Mouse (Mus musculus) megakaryocyte, adult 5-6 weeks (primary cell): ENCODE results near the gene Rhoh. TPM values are rescaled to one million over a fixed set of nuclear protein-coding genes. Genes with fewer than 3 reads are reported as not detected.

ENCODE experiments used
- ATAC-seq: 2 replicates; pipeline ENCODE4 v1.8.0; 2016; ENCODE audit warnings: mild to moderate bottlenecking, inconsistent platforms; ENCODE audit not compliant: poor library complexity, severe bottlenecking
- total RNA-seq, 2 experiments: library from RNA; stranded (forward) in 1 of 2; stranded (reverse) in 1 of 2; fragments of 153-499, 151-499 nt in 1 of 2; fragments of 221-1000, 200-1000 nt in 1 of 2; gene quantifications; 2 replicates each; pipeline versions ENCODE4 v1.2.3 to v1.2.4; 2015 to 2017

Rhoh gene
- total RNA-seq, 2 experiments from 2014 or later, result 6.4 to 10.5 TPM

DNA sequence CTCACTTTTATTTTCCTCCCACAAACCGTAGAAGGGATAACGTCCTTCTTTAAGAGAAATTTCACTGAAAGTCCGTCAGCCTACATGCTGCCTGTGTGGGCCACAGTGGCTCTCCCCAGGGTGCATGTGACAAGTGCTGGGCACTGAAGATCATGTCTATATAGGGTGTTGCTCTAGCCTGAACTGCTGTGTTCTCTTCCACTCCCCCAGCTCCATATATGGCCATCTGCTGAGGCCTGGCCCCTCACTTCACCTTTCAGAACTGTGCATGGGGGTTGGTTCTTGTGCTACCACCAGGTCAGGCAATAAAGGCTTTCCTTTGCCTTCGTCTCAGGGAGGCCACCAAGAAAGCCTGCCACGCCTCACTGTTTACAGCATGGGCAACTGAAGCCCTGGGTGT is 28.0 kb downstream of the Rhoh start:
- ATAC-seq, result peak; percentile 49

DNA sequence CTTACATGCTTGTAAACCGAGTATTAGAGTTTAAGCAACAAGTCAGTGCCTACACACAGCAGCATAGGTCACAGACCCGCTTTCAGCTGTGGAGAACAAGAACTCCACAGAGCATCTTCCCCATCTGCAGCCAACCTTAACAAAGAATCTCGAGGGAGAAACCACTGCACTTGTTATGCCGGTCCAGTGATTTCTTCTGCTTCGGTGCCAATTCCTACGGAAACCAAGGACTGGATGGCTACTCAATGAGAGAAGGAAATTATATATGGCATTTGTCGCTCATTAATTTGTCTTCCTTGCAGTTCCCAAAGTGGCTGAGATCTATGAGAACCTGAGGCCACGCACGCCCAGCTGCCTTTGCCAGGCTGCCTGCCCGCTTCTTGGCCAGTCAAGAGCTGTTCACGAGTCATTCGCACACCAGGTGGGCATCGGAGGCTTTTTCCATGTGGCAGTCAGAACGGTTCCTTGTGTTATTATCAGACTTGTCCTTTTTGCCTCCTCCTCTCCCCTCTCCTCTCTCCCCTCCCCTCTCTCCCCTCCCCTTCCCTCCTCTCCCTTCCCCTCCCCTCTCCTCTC is 30.3 kb downstream of the Rhoh start:
- ATAC-seq, result no peak

- ATAC-seq, result no peak
Observed at GRCm38 (mm10) chr5:65895121-65895692, 34.2 kb downstream of the Rhoh start.

- no peak for ATAC-seq
Observed at GRCm38 (mm10) chr5:65895764-65896163, 34.8 kb downstream of the Rhoh start.

DNA sequence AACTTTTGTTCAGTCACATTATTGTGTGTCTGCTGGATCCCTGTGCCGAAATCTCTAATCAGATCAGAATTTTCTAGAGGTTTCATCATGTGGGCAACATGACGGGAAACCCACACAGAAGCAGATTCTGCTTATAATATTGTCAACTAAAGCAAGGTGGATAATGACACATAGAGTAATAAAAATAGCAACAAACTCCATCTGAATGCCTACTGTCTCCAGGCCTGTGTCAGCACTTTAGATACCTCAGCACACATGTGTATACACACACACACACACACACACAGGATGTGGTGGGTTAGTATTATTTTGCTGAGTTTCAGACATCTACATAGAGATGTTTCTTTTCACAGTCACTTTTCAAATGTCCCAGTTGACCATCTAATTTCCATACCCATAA is 36.7 kb downstream of the Rhoh start:
- ATAC-seq, result no peak

DNA sequence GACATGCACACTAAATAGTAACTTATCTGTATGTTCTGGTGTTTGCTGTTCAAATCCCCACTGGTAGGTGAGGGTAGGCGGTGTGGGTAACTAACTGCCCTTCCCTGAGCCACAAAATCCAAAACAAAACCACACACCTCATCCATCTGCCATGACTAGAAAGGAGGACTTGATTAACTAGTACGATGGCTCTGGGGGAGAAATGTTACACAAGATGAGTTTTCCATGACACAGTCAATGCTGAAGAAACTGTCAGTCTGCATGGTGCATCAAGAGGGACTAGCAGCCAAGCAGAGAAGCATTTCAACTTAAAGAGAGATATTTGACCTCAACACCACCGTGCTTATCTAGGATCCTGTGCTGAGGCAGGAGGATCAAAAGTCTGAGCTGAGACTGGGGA is 37.7 kb downstream of the Rhoh start:
- ATAC-seq, result no peak

GRCm38 (mm10) chr5:65900113-65900512 is 39.1 kb downstream of the Rhoh start:
- no peak for ATAC-seq

DNA sequence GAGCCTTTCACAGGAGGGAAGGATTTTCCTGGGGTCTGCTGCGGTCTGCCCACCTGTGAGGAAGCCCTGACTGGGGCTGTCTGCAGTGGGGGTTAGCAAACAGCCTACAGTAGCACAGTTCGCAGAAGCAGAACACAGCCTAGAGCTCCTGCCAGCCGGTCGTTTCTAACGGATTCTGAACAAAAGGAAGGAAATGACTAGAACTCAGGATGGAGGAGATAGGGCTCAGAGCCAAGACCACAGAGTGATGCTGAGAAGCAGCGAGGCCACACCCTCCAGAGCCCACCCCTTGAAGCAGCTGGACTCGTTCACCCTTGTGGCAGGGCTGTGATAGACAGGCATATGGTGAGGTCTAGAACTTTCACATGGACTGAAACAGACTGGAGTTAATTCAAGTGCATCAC is 39.9 kb downstream of the Rhoh start:
- peak; percentile 81 for ATAC-seq

DNA sequence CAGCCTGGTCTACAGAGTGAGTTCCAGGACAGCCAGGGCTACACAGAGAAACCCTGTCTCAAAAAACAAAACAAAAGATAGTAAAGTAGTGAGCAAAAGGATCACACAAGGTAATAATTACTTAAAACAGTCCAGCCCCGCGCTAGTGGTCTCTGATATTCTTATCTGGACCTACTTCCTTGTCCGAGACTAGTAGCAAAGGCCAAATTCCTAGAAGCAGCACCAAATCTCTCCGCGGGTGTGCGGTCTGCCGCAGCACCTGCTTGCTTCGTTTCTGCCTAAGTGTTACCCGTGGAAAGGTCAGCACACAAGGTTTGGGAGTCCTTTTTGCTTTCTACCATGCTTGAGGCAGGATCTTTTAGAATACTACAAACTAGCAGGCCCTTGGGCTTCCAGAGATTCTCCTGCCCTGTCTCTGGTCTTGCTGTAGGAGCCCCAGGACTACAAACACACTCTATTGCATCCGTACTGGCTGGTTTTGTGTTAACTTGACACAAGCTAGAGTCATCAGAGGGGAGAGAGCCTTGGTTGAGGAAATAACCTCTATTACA is 40.9 kb downstream of the Rhoh start:
- no peak for ATAC-seq

GRCm38 (mm10) chr5:65902811-65903210 is 41.8 kb downstream of the Rhoh start:
- ATAC-seq, result no peak

- ATAC-seq, result no peak
Observed at GRCm38 (mm10) chr5:65904476-65904875, 43.5 kb downstream of the Rhoh start.

DNA sequence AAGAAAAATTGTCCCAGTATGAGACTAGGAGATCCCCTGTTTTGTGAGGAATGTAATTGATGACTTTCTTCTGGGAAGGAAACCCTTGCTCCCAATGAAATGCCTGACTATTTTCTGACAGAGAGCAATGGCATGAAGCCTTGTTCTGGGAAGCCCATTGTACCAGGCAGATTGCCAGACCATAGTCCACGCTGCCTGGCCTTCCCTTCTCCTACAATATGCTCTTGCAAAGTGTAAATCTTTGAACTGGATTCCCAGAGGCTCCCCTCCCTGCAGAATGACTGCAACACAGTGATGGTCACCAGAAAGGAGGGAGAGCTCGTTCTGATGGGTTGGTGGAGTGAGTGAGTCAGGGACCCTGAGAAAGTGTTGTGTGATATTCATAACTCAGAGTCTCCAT is 47.7 kb downstream of the Rhoh start:
- ATAC-seq, result no peak

GRCm38 (mm10) chr5:65909321-65909720 is 48.3 kb downstream of the Rhoh start:
- ATAC-seq, result no peak

DNA sequence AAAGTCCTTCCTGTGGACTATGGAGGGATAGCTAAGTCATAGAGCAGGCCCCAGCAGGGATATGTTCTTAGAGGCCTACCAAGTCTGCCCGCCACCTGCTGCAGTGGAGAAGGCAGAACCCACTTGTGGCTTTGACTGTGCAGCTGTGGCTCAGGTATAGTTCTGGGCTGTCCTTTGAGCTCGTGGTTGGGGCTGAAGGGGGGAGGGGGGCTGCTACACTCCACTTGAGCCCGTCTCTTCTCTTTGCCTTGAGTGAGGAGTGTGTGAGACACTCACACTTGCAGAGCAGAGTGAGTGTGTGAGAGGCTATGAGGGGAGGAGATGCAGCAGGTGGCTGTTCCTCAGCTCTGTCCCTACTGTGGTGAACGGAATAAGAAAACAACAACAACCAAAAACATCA is 49.4 kb downstream of the Rhoh start:
- ATAC-seq, result 0 out of 2 replicates have a peak, but pooled peaks have one; percentile 33

DNA sequence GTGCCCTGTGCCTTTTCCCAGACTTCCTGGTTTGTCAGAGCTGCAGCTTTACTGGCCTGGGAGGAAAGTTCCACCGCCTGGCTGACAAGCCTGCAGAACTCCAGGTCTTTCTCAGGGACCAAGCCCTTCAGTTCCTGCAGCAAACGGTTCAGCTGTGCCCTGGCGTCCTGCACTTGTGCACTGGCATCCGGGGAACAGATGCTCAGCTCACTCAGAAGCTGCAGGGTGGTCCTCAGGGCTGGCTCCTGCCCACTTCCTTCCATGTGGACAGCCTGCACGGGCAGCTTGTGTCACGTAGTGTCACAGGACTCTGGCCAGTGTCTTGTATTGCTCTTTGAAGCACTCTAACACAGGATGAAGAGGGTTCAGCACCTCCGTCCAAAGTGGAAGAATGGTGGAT is 50.7 kb downstream of the Rhoh start:
- ATAC-seq, result peak; percentile 38; the same call in 1 of the 2 replicates

DNA sequence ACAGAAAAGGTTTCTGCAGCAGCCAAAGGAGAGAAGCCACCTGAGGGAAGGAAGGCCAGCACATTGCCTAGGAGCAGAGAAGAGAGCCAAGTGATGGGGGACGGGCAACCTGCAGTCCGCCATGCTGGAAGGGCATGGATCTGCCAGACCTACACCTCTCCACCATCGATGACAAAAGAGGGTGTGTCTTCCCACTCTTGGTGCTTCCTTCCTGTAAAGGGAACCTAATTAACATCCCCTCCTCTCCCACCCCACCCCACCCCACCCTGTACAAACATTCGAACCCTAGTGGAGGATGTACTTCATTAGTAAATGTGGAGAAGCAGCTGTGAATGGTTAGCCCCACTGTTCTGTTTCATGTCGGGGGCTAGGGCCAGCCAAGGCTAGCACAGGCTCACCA is 51.2 kb downstream of the Rhoh start:
- no peak for ATAC-seq

DNA sequence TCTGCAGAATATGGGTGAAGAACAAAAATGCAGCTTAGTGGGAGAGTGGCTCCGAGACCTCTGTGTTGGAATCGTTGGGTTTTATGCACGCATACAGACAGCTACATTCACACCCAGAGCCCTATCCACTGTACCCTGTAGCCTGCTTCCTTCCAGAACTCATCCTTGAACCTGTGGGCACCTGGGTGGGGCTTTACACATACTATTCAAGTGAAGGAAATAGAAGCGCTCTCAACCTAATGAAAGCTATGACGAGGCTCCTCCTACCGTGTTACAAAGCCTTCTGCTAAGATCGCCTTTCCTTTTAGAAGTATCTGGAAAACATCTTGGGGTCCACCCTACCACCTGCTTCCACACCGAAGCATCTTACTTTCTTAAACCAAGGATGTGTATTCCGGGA is 52.1 kb downstream of the Rhoh start:
- no peak for ATAC-seq

- ATAC-seq, result no peak
Observed at GRCm38 (mm10) chr5:65914342-65914741, 53.3 kb downstream of the Rhoh start.

DNA sequence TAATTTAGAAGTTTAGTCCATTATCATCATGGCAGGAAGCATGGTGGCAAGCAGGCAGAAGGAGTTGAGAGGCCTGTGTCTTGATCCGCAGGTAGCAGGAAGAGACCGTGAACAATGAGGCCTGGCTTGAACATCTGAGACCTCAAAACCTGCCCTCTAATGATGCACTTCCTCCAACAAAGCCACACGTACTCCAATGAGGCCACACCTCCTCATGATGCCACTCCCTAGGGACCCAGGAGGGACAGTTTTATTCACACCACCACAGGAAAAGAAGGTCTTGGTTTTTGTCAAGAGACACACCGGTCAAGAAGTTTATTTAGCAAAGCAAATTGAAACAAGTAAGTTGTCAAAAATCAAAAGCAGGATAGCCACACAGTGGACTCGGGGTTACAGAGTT is 55.9 kb downstream of the Rhoh start:
- no peak for ATAC-seq

DNA sequence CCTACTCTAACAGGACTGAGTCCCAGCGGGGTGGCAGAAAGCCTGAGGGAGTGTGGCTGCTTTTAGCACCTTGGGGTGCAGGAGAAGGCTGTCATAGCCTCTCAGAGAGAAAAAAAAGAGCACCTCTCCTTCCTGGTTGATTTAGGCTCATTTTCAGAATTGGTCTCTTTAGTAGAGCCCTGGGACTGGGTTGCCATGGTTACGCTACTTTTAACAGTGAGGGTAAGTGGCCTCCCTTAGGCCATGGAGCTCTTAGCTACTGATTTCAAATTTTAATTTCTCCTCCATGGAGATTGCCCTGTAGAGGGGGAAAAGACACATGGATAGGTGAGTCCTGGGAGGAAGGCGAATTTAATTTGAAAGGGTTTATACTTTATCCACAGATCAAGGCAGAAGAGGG is 57.6 kb downstream of the Rhoh start:
- ATAC-seq, result no peak

GRCm38 (mm10) chr5:65919326-65919725 is 58.3 kb downstream of the Rhoh start:
- peak; percentile 82 for ATAC-seq

GRCm38 (mm10) chr5:65919904-65920303 is 58.9 kb downstream of the Rhoh start:
- no peak for ATAC-seq
